Mouse (Mus musculus) E14TG2a.4 (cell line): ENCODE measurements around the gene Olfr983.

Experiments used
- H3K27me3 ChIP-seq: 2 replicates; pipeline ENCODE4 v1.6.1; 2014; ENCODE audit warnings: low read length, control low read depth; ENCODE audit not compliant: insufficient read depth
- H3K36me3 ChIP-seq: 2 replicates; pipeline ENCODE4 v1.6.1; 2014; ENCODE audit warnings: low read length, control low read depth; ENCODE audit not compliant: insufficient read depth
- H3K4me1 ChIP-seq: replicated peaks from 2 replicates; pipeline ENCODE4 v1.6.1; 2014; ENCODE audit warnings: low read depth, low read length, control low read depth
- H3K4me3 ChIP-seq: replicated peaks from 2 replicates; pipeline ENCODE4 v1.5.1; 2014; ENCODE audit warnings: mild to moderate bottlenecking, low read length
- H3K9me3 ChIP-seq: 2 replicates; pipeline ENCODE4 v1.6.1; 2014; ENCODE audit warnings: low read length, control low read depth
- CTCF ChIP-seq: conservative IDR thresholded peaks from 2 replicates; pipeline ENCODE4 v1.5.1; 2014; ENCODE audit warnings: low read length
- NANOG ChIP-seq: IDR thresholded peaks from 2 replicates; pipeline ENCODE4 v1.6.1; 2014; ENCODE audit warnings: borderline replicate concordance, low read length, mixed read lengths
- POU5F1 ChIP-seq: IDR thresholded peaks from 2 replicates; pipeline ENCODE4 v1.6.1; 2014; ENCODE audit warnings: low read length, borderline replicate concordance

Olfr983 gene

DNA sequence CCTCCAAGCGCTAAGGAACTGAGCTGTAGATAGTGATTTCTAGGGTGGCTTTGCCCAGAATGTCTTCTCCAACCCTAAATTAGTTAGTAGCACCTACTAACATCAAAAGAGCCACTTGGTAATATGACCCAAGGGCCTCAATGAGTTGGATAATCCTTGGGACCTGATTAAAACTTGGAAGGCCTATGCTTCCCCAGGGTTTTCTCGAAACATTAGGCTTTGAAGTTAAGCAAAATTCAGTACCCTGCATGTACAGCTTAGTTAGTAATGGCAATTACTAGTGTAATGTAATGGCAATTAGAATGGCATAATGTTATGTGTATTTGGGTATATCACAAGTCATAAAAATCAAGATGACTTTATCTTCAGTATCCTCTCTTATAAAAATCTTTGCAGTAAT, at the start of gene Olfr983:
Gene Olfr983 (minus strand): TSS at position 101 of the 400 bp plus-strand sequence.
- Histone ChIP-seq H3K9me3 (0 out of 2 replicates have a peak, but pooled peaks cover 3% of the 10 kb centered on the region), H3K27me3 (no peaks in the 10 kb centered on the region), H3K4me1 (no peaks in the 10 kb centered on the region), H3K36me3 (no peaks in the 10 kb centered on the region), H3K4me3 (no peak within 1 kb of the TSS)
- TF ChIP-seq NANOG: no peak
- TF ChIP-seq CTCF: no peak
- TF ChIP-seq POU5F1: no peak

DNA sequence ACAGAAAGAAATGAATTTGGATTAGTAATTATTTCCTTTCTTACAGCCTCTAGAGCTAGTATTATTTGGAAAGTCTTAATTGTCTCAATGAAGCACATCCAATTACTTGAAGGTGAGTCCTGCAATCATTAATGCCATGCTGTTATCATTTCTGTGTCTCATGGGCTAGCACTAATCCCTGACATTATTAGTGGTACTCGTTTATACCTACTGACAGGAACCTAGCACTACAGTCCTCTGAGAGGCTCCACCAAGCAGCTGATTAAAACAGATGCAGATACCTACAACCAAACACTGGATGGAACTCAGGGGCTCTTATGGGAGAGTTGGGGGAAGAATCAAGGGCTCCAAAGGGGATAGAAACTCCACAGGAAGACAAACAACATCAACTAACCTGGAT, 48.1 kb upstream of the Olfr983 start:
- no peaks in the 10 kb centered on the region for H3K36me3 ChIP-seq
- no peaks in the 10 kb centered on the region for H3K9me3 ChIP-seq
- no peaks in the 10 kb centered on the region for H3K27me3 ChIP-seq
- TF ChIP-seq CTCF (no peak), POU5F1 (no peak), NANOG (no peak)
- H3K4me1 ChIP-seq: peaks cover 3% of the 10 kb centered on the region
- no peak overlapping the region for H3K4me3 ChIP-seq

DNA sequence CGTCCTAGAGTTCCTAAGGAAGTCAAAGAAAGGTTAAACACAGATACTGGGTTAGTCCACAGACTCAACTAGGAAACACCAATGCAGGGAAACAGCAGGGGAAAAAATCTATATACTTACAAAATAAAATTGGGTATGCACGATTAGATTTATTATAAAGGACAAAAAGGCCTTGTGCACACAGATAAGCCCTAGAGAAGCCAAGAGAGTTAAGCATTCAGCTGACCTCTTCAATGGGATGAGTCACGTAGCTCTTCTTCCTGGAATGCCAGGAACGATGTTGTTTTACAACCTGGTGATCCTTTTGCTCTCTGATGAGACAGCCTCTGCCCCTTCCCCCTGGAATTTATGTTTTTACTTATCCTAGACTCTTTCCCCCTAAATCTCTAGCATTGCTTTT, 46.1 kb upstream of the Olfr983 start:
- H3K9me3 ChIP-seq: no peaks in the 10 kb centered on the region
- no peak for TF ChIP-seq CTCF
- no peak for TF ChIP-seq NANOG
- no peak for TF ChIP-seq POU5F1
- peaks cover 3% of the 10 kb centered on the region for H3K4me1 ChIP-seq
- no peak overlapping the region for H3K4me3 ChIP-seq
- no peaks in the 10 kb centered on the region for H3K27me3 ChIP-seq
- no peaks in the 10 kb centered on the region for H3K36me3 ChIP-seq

DNA sequence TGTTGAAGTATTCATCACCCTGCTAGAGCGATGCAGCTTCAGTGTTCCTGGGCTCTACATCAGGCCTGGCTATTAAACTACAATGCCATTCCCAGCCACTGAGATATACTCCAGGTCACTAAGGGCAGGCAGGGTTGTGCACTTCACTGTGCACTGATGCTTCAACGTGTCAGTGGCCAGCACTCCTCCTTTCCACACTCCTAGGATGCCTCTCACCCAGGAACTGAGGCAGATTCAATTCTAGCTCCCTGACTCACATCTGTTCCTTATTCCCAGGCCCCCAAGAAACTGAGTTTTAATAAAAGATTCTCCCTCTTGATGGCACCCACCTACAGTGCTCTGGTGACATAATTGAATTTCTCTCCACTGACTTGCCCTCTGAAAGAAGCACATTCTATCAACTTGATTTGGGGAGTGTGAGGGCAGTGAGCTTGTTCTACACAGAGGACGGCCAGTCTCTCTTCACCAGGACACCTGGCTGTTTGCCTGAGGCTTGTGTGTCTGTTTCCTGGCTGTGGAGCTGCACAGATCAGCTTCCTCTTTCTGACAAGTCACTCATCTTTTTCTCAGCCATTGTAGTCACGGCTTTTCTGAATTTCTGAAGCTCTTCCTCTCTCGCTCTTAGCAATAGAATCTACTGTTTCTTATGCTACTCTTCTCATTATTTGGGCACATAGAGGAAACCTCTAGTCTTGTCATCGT, 43.7 kb upstream of the Olfr983 start:
- Histone ChIP-seq H3K4me1 (peaks cover 3% of the 10 kb centered on the region), H3K36me3 (no peaks in the 10 kb centered on the region), H3K9me3 (no peaks in the 10 kb centered on the region), H3K27me3 (no peaks in the 10 kb centered on the region), H3K4me3 (no peak overlapping the region)
- no peak for TF ChIP-seq POU5F1
- no peak for TF ChIP-seq CTCF
- no peak for TF ChIP-seq NANOG

DNA sequence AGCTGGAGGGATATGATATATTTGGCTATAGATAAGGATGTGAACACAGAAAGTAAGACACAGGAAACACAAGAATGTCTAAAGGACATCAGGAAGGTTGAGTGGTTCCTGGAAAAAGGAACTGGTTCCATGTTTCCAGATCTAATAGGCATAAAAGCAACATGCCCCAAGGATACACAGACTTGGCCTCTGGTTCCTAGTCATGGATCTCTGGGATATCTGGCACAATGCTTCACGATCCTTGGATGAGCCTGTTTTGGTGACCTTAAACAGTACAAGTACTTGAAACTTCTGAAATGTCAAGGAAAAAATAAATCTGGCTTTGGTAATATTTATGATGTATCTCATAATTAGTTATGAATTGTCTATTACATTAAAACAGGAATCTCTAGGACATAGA, 37.2 kb upstream of the Olfr983 start:
- TF ChIP-seq CTCF (no peak), NANOG (no peak), POU5F1 (no peak)
- no peaks in the 10 kb centered on the region for H3K36me3 ChIP-seq
- H3K9me3 ChIP-seq: no peaks in the 10 kb centered on the region
- H3K4me3 ChIP-seq: no peak overlapping the region
- H3K27me3 ChIP-seq: no peaks in the 10 kb centered on the region
- H3K4me1 ChIP-seq: no peaks in the 10 kb centered on the region

DNA sequence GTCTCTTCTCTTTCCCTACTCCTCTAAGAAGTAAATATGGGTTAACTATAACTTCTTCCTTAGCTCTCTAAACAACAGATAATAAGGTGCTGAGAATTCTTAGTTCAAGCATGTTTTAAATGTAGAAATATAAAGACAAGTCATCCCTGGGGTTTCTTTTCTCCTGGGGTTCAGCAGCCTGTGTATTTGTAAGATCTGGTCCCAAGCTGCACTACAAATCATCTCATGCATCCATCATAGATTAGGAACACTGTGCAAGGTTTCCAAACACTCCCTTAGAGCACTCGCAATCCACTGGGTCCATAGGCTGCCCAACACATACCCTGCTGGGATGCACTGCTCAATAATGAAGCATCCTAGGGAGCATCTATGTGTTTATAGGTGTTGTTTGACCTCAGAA, 36.7 kb upstream of the Olfr983 start, which contains the start of gene Olfr985:
Gene Olfr985 (minus strand): TSS at position 101 of the 400 bp plus-strand sequence.
- Histone ChIP-seq H3K4me3 (no peak within 1 kb of the TSS), H3K36me3 (no peaks in the 10 kb centered on the region), H3K4me1 (no peaks in the 10 kb centered on the region), H3K9me3 (no peaks in the 10 kb centered on the region), H3K27me3 (no peaks in the 10 kb centered on the region)
- TF ChIP-seq CTCF: no peak
- no peak for TF ChIP-seq POU5F1

DNA sequence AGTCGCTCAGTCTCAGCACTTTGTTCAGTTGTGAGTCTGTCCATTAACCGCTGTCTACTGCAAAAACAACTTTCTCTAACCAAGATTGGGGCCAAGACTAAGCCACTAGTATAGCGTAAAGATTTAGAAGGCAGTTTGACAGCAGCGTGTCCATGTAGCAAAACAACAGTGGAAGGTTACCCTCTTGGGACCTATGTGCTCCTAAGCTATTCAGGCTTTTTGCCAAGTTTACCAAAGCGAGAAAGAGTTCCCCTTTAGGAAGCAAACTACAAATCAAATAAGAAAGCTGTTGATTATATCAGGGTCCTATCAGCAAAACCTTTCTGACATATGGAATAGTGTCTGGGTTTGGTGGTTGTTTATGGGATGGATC, 23.9 kb upstream of the Olfr983 start:
- H3K4me1 ChIP-seq: no peaks in the 10 kb centered on the region
- no peaks in the 10 kb centered on the region for H3K27me3 ChIP-seq
- TF ChIP-seq POU5F1: no peak
- no peak for TF ChIP-seq NANOG
- no peak for TF ChIP-seq CTCF
- no peak overlapping the region for H3K4me3 ChIP-seq
- H3K9me3 ChIP-seq: no peaks in the 10 kb centered on the region
- H3K36me3 ChIP-seq: no peaks in the 10 kb centered on the region

DNA sequence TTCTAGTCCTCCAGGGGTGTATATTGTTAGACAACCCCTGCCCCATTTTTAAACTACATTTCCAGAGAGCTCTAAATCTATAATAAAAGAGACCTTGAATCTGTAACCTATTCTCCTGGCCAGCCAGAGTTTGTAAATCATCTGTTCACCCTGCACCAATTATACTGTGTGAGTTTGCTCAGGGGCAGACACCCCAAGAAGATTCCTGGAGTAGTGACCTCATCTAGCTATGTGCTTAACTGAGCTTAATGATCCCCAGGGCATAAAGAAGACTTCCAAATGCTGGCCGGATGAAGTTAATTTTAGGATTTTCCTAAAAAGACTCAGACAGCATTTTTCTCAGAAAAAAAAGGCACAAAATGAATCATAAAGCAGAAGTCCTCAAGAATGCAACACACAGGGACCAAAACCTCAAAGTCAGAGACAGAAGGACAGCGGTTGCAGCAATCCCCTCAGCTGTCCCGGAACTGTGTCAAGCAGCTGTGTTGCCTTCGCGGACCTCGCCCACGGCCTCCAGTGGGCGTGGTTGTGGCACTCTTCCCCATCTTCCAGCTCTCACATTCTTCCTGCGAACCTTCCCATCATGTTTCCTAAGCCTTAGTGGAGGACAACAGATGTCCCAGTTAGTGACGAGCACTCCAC, 23.4 kb upstream of the Olfr983 start:
- Histone ChIP-seq H3K27me3 (no peaks in the 10 kb centered on the region), H3K4me1 (no peaks in the 10 kb centered on the region), H3K9me3 (no peaks in the 10 kb centered on the region), H3K4me3 (no peak overlapping the region), H3K36me3 (no peaks in the 10 kb centered on the region)
- TF ChIP-seq POU5F1 (no peak), CTCF (no peak), NANOG (no peak)

DNA sequence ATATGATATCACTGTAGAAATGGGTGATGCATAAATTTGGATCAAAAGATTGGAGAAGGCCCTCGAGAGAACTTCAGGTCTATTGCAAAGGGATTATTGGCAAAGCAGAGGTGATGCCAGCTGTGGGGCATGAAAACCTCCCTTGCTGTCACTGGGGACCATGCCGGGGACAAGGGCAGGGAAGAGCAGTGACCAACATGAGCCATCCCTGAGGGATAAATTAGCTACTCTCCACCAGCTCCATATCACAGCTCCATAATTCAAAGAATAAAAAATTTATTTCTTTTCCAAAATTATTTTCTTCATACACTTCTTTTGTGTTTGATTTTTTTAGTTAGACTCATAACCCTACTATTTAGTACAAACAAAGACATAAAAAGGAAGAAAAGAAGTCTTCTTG, 20.7 kb upstream of the Olfr983 start, which contains the start of gene Olfr984:
Gene Olfr984 (minus strand): TSS at position 101 of the 400 bp plus-strand sequence.
- Histone ChIP-seq H3K4me3 (no peak within 1 kb of the TSS), H3K36me3 (no peaks in the 10 kb centered on the region), H3K27me3 (no peaks in the 10 kb centered on the region), H3K9me3 (no peaks in the 10 kb centered on the region), H3K4me1 (no peaks in the 10 kb centered on the region)
- TF ChIP-seq CTCF (no peak), NANOG (no peak), POU5F1 (no peak)
